Mouse (Mus musculus) activated CD4-positive, CD25-positive, alpha-beta regulatory T cell, adult 4 months (primary cell): Measurements from ENCODE around the gene Szt2. TPM values are rescaled to one million over a fixed set of nuclear protein-coding genes. Genes with fewer than 3 reads are reported as not detected.

ENCODE experiments used
- ATAC-seq: one replicate; pipeline ENCODE4 v1.8.0; 2017
- polyA plus RNA-seq, 2 experiments: library from polyadenylated mRNA; unstranded; fragments of 100-300 nt; shearing (Covaris generic); gene quantifications; one replicate each; pipeline ENCODE4 v1.2.1; 2017

Szt2 gene
- polyA plus RNA-seq = 10 to 100 TPM; 11.0 to 11.2 TPM

GRCm38 (mm10) chr4:118409142-118409900 is at the start of gene Szt2, which contains the start of gene Med8:
TSS of gene Szt2 (minus strand) at chr4:118409273.
TSS of gene Med8 (plus strand) at chr4:118409337.
- peak; percentile 99 for ATAC-seq

- ATAC-seq = no peak
Observed at GRCm38 (mm10) chr4:118457345-118457975, 48.4 kb upstream of the Szt2 start, which contains the start of gene Mpl. TSS of gene Mpl (minus strand) at chr4:118457513.

GRCm38 (mm10) chr4:118446415-118447153 is 37.5 kb upstream of the Szt2 start:
- ATAC-seq = no peak

GRCm38 (mm10) chr4:118445781-118446414 is 36.8 kb upstream of the Szt2 start:
- ATAC-seq = no peak

- no peak for ATAC-seq
Observed at GRCm38 (mm10) chr4:118445088-118445487, 36.0 kb upstream of the Szt2 start.

GRCm38 (mm10) chr4:118437829-118438253 is 28.8 kb upstream of the Szt2 start:
- peak; percentile 20 for ATAC-seq

- ATAC-seq = peak; percentile 99
Observed at GRCm38 (mm10) chr4:118436820-118437603, 27.9 kb upstream of the Szt2 start, which contains the start of gene Cdc20. TSS of gene Cdc20 (minus strand) at chr4:118437352.

GRCm38 (mm10) chr4:118432332-118432731 is 23.3 kb upstream of the Szt2 start:
- ATAC-seq = no peak

GRCm38 (mm10) chr4:118429215-118429895 is 20.3 kb upstream of the Szt2 start:
- no peak for ATAC-seq

GRCm38 (mm10) chr4:118428531-118429214 is 19.6 kb upstream of the Szt2 start:
- peak; percentile 9 for ATAC-seq

- peak; percentile 87 for ATAC-seq
Observed at GRCm38 (mm10) chr4:118427768-118428451, 18.8 kb upstream of the Szt2 start, which contains the start of gene Elovl1. TSS of gene Elovl1 (plus strand) at chr4:118428093.

- ATAC-seq = peak; percentile 3
Observed at GRCm38 (mm10) chr4:118427415-118427767, 18.3 kb upstream of the Szt2 start.

- ATAC-seq = no peak
Observed at GRCm38 (mm10) chr4:118425374-118425773, 16.3 kb upstream of the Szt2 start.

- ATAC-seq = no peak
Observed at GRCm38 (mm10) chr4:118424541-118425160, 15.6 kb upstream of the Szt2 start.

- ATAC-seq = no peak
Observed at GRCm38 (mm10) chr4:118421384-118421783, 12.3 kb upstream of the Szt2 start.

GRCm38 (mm10) chr4:118417112-118417797 is 8.2 kb upstream of the Szt2 start:
- ATAC-seq = no peak

- ATAC-seq = no peak
Observed at GRCm38 (mm10) chr4:118416329-118416728, 7.3 kb upstream of the Szt2 start.

GRCm38 (mm10) chr4:118415779-118416178 is 6.7 kb upstream of the Szt2 start:
- no peak for ATAC-seq

- ATAC-seq = no peak
Observed at GRCm38 (mm10) chr4:118413553-118413952, 4.5 kb upstream of the Szt2 start.
